Mouse (Mus musculus) midbrain, embryonic 10.5 days (tissue): ENCODE measurements around the gene Dpp3. TPM values are rescaled to one million over a fixed set of nuclear protein-coding genes. Genes with fewer than 3 reads are reported as not detected.

Experiments used
- DNase-seq: peaks from one replicate; pipeline ENCODE4 v3.0.0-alpha.2; 2017; ENCODE audit warnings: low spot score
- H3K27ac ChIP-seq: fragments of 300-500 bp; sonication (generic); replicated peaks from 2 replicates; pipeline ENCODE4 v1.5.1; 2016; ENCODE audit warnings: mild to moderate bottlenecking
- H3K27me3 ChIP-seq: fragments of 300-500 bp; sonication (generic); 2 replicates; pipeline ENCODE4 v1.6.1; 2016; ENCODE audit warnings: low read depth, mild to moderate bottlenecking; ENCODE audit not compliant: poor library complexity, severe bottlenecking
- H3K36me3 ChIP-seq: fragments of 300-500 bp; sonication (generic); 2 replicates; pipeline ENCODE4 v1.6.1; 2016; ENCODE audit warnings: mild to moderate bottlenecking, moderate library complexity
- H3K4me1 ChIP-seq: fragments of 300-500 bp; sonication (generic); 2 replicates; pipeline ENCODE4 v1.6.1; 2016
- H3K4me3 ChIP-seq: fragments of 300-500 bp; sonication (generic); 2 replicates; pipeline ENCODE4 v1.5.1; 2016; ENCODE audit warnings: mild to moderate bottlenecking, moderate library complexity
- H3K9me3 ChIP-seq: fragments of 300-500 bp; sonication (generic); replicated peaks from 2 replicates; pipeline ENCODE4 v1.6.1; 2016; ENCODE audit warnings: mild to moderate bottlenecking
- WGBS: fragments of 180-500 bp; shearing (Covaris S2); methylation state at CpG from one replicate; pipeline ENCODE4 v1.1.7; 2016; 5-methylcytosine and 5-hydroxymethylcytosine counted together
- polyA plus RNA-seq: library from polyadenylated mRNA; unstranded; fragments of >200 nt; fragmentation: Nextera tagmentation; extraction: Ambion mirVana; gene quantifications from 2 replicates; pipeline ENCODE4 v1.2.1, GENCODE M21; 2016

Gene Dpp3
- polyA plus RNA-seq, 1 experiment from 2014 or later = 197 TPM

- Histone ChIP-seq H3K27me3 (no peaks in the 10 kb centered on the region), H3K36me3 (peaks cover 99% of the 10 kb centered on the region), H3K4me1 (no peaks in the 10 kb centered on the region), H3K4me3 (no peak overlapping the region), H3K27ac (no peak overlapping the region), H3K9me3 (no peaks in the 10 kb centered on the region)
- DNase-seq = no peak
- WGBS = 88% methylated on average over 6 of the region's 6 CpGs
Observed at GRCm38 (mm10) chr19:4919652-4920051, 8.4 kb downstream of the Dpp3 start.

GRCm38 (mm10) chr19:4916827-4917226 is 11.3 kb downstream of the Dpp3 start:
- Histone ChIP-seq H3K36me3 (peaks cover 100% of the 10 kb centered on the region), H3K27ac (no peak overlapping the region), H3K4me1 (no peaks in the 10 kb centered on the region), H3K27me3 (no peaks in the 10 kb centered on the region), H3K9me3 (no peaks in the 10 kb centered on the region), H3K4me3 (no peak overlapping the region)
- 92% methylated on average over 10 of the region's 10 CpGs for WGBS
- no peak for DNase-seq

DNA sequence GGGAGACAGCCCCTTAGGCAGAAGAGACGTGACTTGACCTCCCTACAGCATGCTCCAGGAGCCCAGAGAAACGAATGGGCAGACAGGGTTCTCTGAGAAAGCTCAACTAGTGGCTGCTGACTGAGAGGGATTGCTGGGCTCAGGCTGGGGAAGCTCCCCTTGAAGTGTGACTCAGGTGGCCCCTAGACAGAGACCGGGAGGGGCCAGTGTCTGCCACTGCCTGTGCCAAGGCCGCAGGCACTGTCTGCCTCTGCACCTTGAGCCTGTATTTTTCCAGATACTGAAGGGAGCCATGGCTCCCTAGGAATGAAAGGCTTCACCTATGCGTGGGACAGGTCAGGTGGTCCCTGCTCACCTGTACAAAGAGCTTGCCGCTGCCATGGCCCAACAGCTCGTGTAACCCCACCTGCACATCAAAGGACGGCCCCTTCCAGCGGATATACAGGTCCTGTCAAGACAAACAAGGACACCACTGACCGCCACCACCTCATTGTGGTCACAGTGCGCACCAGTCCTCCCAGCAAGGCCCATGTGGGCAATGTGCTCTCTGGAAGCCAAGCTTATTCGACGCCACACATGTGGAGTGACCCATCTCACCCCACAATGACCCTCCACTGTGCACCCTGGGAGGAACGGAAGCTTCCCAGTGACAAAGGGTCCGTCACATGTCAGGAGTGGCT is 12.0 kb downstream of the Dpp3 start:
- Histone ChIP-seq H3K4me1 (no peaks in the 10 kb centered on the region), H3K4me3 (no peak overlapping the region), H3K9me3 (no peaks in the 10 kb centered on the region), H3K36me3 (peaks cover 100% of the 10 kb centered on the region), H3K27ac (no peak overlapping the region), H3K27me3 (no peaks in the 10 kb centered on the region)
- WGBS = 91% methylated on average over 15 of the region's 15 CpGs
- DNase-seq = no peak

GRCm38 (mm10) chr19:4909376-4909775 is 18.7 kb downstream of the Dpp3 start:
- no peak for DNase-seq
- H3K36me3 ChIP-seq = peaks cover 77% of the 10 kb centered on the region
- no peaks in the 10 kb centered on the region for H3K27me3 ChIP-seq
- no peaks in the 10 kb centered on the region for H3K9me3 ChIP-seq
- no peak overlapping the region for H3K4me3 ChIP-seq
- H3K27ac ChIP-seq = no peak overlapping the region
- 92% methylated on average over 7 of the region's 7 CpGs for whole genome bisulfite sequencing
- peaks cover 11% of the 10 kb centered on the region for H3K4me1 ChIP-seq

DNA sequence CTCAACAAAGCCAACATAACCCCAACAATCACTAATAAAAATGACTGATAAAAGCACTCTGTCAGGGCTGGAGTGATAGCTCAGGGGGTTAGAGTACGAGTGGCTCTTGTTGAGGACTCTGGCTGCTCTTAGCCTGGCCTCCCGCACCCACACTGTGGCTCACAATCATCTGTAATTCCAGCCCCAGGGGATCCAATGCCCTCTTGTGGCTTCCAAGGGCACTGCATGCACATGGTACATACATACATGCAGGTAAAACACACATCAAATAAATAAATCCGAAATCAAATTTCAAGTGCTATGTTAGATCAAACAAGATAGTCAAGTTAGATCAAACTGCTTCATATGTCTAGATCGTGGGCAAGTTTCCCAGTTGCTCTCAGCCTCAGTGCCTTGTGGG is 20.0 kb downstream of the Dpp3 start:
- peak; percentile 27 for DNase-seq
- no peaks in the 10 kb centered on the region for H3K27me3 ChIP-seq
- H3K4me3 ChIP-seq = no peak overlapping the region
- no peaks in the 10 kb centered on the region for H3K9me3 ChIP-seq
- peaks cover 11% of the 10 kb centered on the region for H3K4me1 ChIP-seq
- 88% methylated on average over 4 of the region's 4 CpGs for WGBS
- H3K36me3 ChIP-seq = peaks cover 72% of the 10 kb centered on the region
- H3K27ac ChIP-seq = no peak overlapping the region

GRCm38 (mm10) chr19:4905979-4906794 is 21.9 kb downstream of the Dpp3 start, which contains the start of gene Bbs1:
Gene Bbs1 (minus strand): TSS chr19:4906628.
- peak; percentile 86 for DNase-seq
- H3K27ac ChIP-seq = peak within 1 kb of the TSS; percentile 86
- H3K36me3 ChIP-seq = peaks cover 63% of the 10 kb centered on the region
- no peaks in the 10 kb centered on the region for H3K27me3 ChIP-seq
- H3K9me3 ChIP-seq = no peaks in the 10 kb centered on the region
- H3K4me3 ChIP-seq = peak within 1 kb of the TSS; percentile 74
- 9% methylated on average over 31 of the region's 31 CpGs for WGBS
- peaks cover 11% of the 10 kb centered on the region for H3K4me1 ChIP-seq

- WGBS = 83% methylated on average over 3 of the region's 3 CpGs
- Histone ChIP-seq H3K27me3 (no peaks in the 10 kb centered on the region), H3K4me1 (no peaks in the 10 kb centered on the region; the same call in 1 of the 2 replicates), H3K36me3 (peaks cover 56% of the 10 kb centered on the region), H3K27ac (no peak overlapping the region), H3K4me3 (no peak overlapping the region), H3K9me3 (no peaks in the 10 kb centered on the region)
- no peak for DNase-seq
Observed at GRCm38 (mm10) chr19:4899888-4900287, 28.2 kb downstream of the Dpp3 start.

- Histone ChIP-seq H3K27ac (no peak overlapping the region), H3K27me3 (no peaks in the 10 kb centered on the region), H3K36me3 (peaks cover 61% of the 10 kb centered on the region), H3K4me1 (no peaks in the 10 kb centered on the region; the same call in 1 of the 2 replicates), H3K4me3 (no peak overlapping the region), H3K9me3 (no peaks in the 10 kb centered on the region)
- no peak for DNase-seq
- 81% methylated on average over 9 of the region's 9 CpGs for WGBS
Observed at GRCm38 (mm10) chr19:4898972-4899371, 29.1 kb downstream of the Dpp3 start.

- 56% methylated on average over 21 of the region's 21 CpGs for WGBS
- DNase-seq = no peak
- Histone ChIP-seq H3K9me3 (no peaks in the 10 kb centered on the region), H3K4me1 (no peaks in the 10 kb centered on the region; the same call in 1 of the 2 replicates), H3K27ac (no peak overlapping the region), H3K4me3 (no peak overlapping the region), H3K36me3 (peaks cover 58% of the 10 kb centered on the region), H3K27me3 (no peaks in the 10 kb centered on the region)
Observed at GRCm38 (mm10) chr19:4896780-4897520, 31.1 kb downstream of the Dpp3 start.

DNA sequence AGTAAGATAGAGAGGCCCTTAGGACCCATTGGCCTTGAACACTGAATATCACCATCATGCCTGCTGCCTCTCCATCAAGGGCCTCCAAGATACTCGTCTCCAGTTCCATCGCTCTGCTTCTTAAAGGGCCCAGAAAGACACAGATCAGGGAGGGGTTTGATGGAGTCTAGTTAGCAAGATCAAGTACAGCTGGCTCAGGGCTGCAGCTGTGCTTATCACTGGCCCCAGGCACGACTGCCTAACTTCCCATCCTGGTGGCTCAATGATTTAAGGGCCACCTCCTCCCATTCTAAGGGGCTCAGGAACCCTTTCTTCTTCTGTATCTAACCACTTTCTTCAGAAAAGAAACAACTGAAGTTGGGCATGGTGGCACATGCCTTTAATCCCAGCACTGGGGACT is 36.3 kb downstream of the Dpp3 start:
- DNase-seq = no peak

GRCm38 (mm10) chr19:4889791-4890190 is 38.3 kb downstream of the Dpp3 start:
- 90% methylated on average over 10 of the region's 10 CpGs for WGBS
- Histone ChIP-seq H3K4me3 (no peak overlapping the region), H3K27ac (no peak overlapping the region), H3K9me3 (no peaks in the 10 kb centered on the region), H3K4me1 (no peaks in the 10 kb centered on the region), H3K36me3 (peaks cover 51% of the 10 kb centered on the region), H3K27me3 (no peaks in the 10 kb centered on the region)
- DNase-seq = no peak

More for the DNA sequence above, 36.3 kb downstream of the Dpp3 start:
- 76% methylated on average over 3 of the region's 3 CpGs for WGBS
- no peak overlapping the region for H3K27ac ChIP-seq
- H3K27me3 ChIP-seq = no peaks in the 10 kb centered on the region
- H3K4me1 ChIP-seq = no peaks in the 10 kb centered on the region
- peaks cover 59% of the 10 kb centered on the region for H3K36me3 ChIP-seq
- no peaks in the 10 kb centered on the region for H3K9me3 ChIP-seq
- no peak overlapping the region for H3K4me3 ChIP-seq

GRCm38 (mm10) chr19:4883961-4884360 is 44.1 kb downstream of the Dpp3 start:
- no peak for DNase-seq
- Histone ChIP-seq H3K27ac (no peak overlapping the region), H3K27me3 (no peaks in the 10 kb centered on the region), H3K4me3 (no peak overlapping the region), H3K4me1 (peaks cover 16% of the 10 kb centered on the region), H3K36me3 (peaks cover 2% of the 10 kb centered on the region), H3K9me3 (no peaks in the 10 kb centered on the region)
- 84% methylated on average over 4 of the region's 4 CpGs for WGBS
